Mouse (Mus musculus): ENCODE data around the gene Fam160a1. TPM values are rescaled to one million over a fixed set of nuclear protein-coding genes. Genes with fewer than 3 reads are reported as not detected.

Gene Fam160a1
- polyA plus RNA-seq, 1 experiment from 2014 or later = 5.1 TPM

DNA sequence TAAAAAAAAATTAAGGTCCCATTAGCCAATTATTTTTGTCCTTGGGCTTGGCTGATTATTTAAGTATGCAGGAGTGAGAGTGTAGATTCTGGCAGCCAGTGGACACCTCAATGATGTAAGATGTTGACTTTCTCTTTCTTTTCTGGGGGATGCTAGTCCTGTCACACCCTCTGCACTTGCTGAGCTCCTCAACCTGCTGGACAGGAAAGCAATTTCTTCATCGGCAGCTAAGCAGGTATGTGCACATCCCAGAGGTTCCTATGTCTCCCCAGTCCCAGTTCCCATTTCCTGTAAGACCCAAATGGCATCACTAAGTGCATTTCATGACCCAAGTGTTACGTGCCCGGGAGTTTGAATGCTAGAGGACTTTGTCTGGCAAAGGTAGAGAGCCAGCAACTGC lies 172.3 kb downstream of the Fam160a1 start:
- H3K27ac ChIP-seq = no peak overlapping the region
- no peaks in the 10 kb centered on the region for H3K4me1 ChIP-seq
- no peak overlapping the region for H3K9ac ChIP-seq
- no peak overlapping the region for H3K4me2 ChIP-seq
- H3K9me3 ChIP-seq (replicated peaks) = no peaks in the 10 kb centered on the region
- H3K36me3 ChIP-seq = no peaks in the 10 kb centered on the region
- 88% methylated on average over 3 of the region's 3 CpGs for WGBS
- no peak for ATAC-seq (replicated peaks; ENCODE audit: low FRiP score)
- H3K4me3 ChIP-seq (replicated peaks) = no peak overlapping the region
- no peaks in the 10 kb centered on the region for H3K27me3 ChIP-seq

DNA sequence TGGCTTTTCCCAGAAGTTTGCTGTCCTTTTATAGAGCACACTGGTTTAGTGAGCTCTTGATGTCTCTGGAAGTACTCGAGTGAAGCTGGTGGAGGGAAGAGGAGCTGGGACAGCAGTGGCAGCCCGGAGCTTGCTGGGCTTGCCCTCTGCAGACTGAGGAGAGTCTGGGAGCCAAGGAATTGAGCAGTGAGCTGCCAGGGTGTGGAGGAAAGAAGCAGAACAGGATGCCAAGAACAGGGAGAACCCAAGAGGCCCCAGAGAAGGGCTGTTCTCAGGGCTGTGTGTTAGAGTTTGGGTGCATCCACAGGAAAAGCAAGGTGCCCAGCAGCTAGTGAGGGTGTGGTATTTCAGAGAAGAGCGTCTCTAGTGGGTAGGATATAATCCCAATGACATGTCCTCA lies 175.3 kb downstream of the Fam160a1 start:
- Histone ChIP-seq H3K27me3 (no peaks in the 10 kb centered on the region), H3K4me2 (no peak overlapping the region), H3K36me3 (no peaks in the 10 kb centered on the region), H3K4me1 (no peaks in the 10 kb centered on the region), H3K4me3 (replicated peaks) (no peak overlapping the region), H3K9me3 (replicated peaks) (no peaks in the 10 kb centered on the region), H3K27ac (no peak overlapping the region), H3K9ac (no peak overlapping the region)
- 77% methylated on average over 3 of the region's 3 CpGs for WGBS
- ATAC-seq (replicated peaks; ENCODE audit: low FRiP score) = no peak

DNA sequence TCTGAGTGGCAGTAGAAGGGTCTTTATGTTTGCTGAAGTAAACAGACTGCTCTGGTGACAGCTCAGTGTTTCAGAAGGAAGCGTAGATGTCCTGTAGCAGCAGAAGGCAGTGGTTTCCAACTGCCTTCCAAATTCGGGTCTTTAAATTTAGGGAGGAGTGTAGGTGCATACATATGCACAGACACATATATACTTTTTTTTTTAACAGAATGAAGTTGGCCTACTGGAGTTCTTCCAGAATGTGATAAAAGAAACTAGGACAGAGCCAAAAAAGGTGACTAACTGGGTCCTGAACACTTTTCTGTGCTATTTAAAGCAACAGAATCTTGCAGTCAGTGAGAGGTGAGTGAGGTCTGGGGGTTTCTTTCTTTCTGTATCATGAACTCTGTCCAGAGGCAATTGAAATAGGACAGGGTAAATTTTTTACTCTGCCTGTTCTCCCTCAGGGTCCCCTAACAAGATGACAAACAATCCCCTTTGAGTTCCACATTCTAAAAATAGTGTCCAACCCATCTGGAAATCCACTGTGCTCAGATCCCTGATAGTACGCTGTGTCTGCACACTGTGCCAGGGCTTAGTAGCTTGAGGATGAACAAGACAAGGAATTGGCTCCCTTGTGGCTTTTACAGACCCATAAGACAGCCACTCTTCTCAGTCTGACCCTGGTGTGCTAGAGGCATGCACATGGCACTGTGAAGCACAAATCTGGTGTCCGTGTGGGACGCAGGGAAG lies 180.2 kb downstream of the Fam160a1 start:
- Histone ChIP-seq H3K4me3 (replicated peaks) (no peak overlapping the region), H3K4me1 (peaks cover 11% of the 10 kb centered on the region; the same call in 1 of the 2 replicates), H3K9me3 (replicated peaks) (no peaks in the 10 kb centered on the region), H3K36me3 (no peaks in the 10 kb centered on the region), H3K27ac (no peak overlapping the region), H3K9ac (no peak overlapping the region), H3K4me2 (no peak overlapping the region), H3K27me3 (no peaks in the 10 kb centered on the region)
- WGBS = 90% methylated on average over 5 of the region's 5 CpGs
- no peak for ATAC-seq (replicated peaks; ENCODE audit: low FRiP score)

DNA sequence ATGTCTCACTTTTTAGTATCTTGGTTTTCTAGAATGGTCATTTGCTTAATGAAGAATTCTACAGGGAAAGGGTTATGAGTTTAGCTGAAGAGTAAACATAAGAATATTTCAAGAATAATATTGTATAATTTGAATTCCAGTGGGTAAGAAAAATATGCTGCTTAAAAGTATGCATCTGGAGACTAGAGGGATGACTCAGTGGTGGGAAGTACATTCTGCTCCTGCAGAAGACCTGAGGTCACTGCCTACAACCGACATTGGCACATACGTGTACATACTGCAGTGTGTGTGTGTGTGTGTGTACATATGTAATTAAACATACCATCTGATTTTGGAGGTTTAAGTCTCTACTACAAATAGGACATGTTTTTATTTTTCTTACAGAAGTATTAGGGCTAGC lies 181.5 kb downstream of the Fam160a1 start:
- no peak overlapping the region for H3K27ac ChIP-seq
- H3K4me1 ChIP-seq = peaks cover 11% of the 10 kb centered on the region; the same call in 1 of the 2 replicates
- H3K9me3 ChIP-seq (replicated peaks) = no peaks in the 10 kb centered on the region
- no peak overlapping the region for H3K4me3 ChIP-seq (replicated peaks)
- 91% methylated on average over 2 of the region's 2 CpGs for WGBS
- no peak overlapping the region for H3K4me2 ChIP-seq
- H3K9ac ChIP-seq = no peak overlapping the region
- no peaks in the 10 kb centered on the region for H3K36me3 ChIP-seq
- H3K27me3 ChIP-seq = no peaks in the 10 kb centered on the region
- ATAC-seq (replicated peaks; ENCODE audit: low FRiP score) = no peak

DNA sequence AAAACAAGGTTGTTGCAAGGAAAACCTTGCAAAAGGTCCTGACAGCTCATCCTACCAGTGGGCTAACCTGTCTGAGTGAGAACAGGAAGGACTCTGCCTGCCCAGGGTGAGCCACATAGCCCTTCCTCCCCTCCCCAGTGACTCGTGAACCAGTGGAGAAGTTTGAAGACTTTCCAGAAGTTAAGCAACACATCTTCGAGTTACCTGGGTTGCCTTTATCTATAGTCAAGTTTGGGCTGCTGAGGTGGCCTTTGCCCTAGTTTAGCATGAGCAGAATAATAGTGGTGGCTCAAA lies 182.0 kb downstream of the Fam160a1 start:
- Histone ChIP-seq H3K4me2 (no peak overlapping the region), H3K9me3 (replicated peaks) (no peaks in the 10 kb centered on the region), H3K27me3 (no peaks in the 10 kb centered on the region), H3K4me1 (peaks cover 11% of the 10 kb centered on the region; the same call in 1 of the 2 replicates), H3K36me3 (no peaks in the 10 kb centered on the region), H3K4me3 (replicated peaks) (no peak overlapping the region), H3K27ac (peak overlapping the region; percentile 51; the same call in 1 of the 2 replicates), H3K9ac (no peak overlapping the region)
- peak; percentile 21; the same call in 1 of the 2 replicates for ATAC-seq (replicated peaks; ENCODE audit: low FRiP score)
- 26% methylated on average over 2 of the region's 2 CpGs for WGBS

DNA sequence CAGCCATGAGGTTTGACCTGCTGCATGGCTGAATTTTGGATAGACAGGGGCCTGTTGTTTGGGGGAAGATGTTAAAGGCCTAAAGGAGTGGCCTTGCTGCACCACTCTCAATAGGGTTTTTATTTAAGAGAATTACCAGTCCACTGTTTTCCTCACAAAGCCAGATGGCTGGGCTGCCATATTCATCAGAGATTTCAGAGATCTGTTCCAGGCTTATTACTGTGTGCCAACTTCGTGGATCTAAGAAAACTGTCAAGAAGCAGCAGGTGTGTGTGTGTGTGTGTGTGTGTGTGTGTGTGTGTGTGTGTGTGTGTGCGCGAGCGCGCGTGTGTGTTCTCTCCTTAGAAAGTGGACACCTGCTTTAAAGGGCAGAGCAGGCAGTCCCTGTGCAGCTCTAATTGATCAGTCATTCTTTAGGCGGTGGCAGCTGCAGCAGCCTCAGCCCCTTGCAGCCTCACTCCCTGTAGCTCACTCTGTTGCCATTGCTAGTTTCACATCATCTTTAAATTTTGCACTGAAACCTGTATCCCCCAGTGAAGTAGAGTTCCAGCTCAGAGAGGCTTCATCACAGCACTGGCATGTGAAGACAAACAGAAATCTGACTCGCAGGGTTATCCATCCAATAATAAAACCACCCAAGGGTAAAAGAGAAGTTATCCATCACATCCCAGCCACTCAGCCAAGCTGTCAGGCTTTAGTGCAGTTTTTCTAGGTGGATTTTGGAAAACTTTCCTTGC lies 182.5 kb downstream of the Fam160a1 start:
- no peaks in the 10 kb centered on the region; the same call in 1 of the 2 replicates for H3K36me3 ChIP-seq
- peaks cover 11% of the 10 kb centered on the region; the same call in 1 of the 2 replicates for H3K4me1 ChIP-seq
- peak; percentile 72 for ATAC-seq (replicated peaks; ENCODE audit: low FRiP score)
- 40% methylated on average over 8 of the region's 8 CpGs for WGBS
- H3K4me3 ChIP-seq (replicated peaks) = no peak overlapping the region
- no peak overlapping the region for H3K9ac ChIP-seq
- H3K27ac ChIP-seq = peak overlapping the region; percentile 51; the same call in 1 of the 2 replicates
- H3K4me2 ChIP-seq = no peak overlapping the region
- no peaks in the 10 kb centered on the region for H3K9me3 ChIP-seq (replicated peaks)
- H3K27me3 ChIP-seq = no peaks in the 10 kb centered on the region

DNA sequence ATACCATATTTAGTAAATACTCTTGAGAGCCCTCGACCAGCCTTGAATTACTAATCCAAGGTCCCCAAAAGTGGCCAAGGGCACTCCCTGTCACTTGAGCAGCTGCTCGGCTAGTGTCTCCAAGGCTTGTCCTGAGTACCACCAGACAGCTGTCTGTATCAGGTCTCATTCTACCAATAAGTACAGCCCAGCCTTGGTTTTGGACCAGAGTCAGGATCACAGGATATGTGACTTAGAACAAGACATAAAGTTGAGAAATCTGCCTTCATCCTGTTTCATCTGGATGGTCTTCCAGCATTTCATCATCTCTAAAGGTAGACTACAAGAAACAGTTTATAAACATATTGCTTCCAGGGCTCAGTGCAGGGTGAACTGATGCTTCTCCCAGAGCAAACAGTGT lies 183.4 kb downstream of the Fam160a1 start:
- Histone ChIP-seq H3K9ac (no peak overlapping the region), H3K4me3 (replicated peaks) (no peak overlapping the region), H3K36me3 (peaks cover 4% of the 10 kb centered on the region), H3K4me2 (no peak overlapping the region), H3K27ac (no peak overlapping the region), H3K9me3 (replicated peaks) (no peaks in the 10 kb centered on the region), H3K4me1 (peaks cover 11% of the 10 kb centered on the region; the same call in 1 of the 2 replicates), H3K27me3 (no peaks in the 10 kb centered on the region)
- no peak for ATAC-seq (replicated peaks; ENCODE audit: low FRiP score)
- WGBS = 69% methylated on average over 2 of the region's 2 CpGs

DNA sequence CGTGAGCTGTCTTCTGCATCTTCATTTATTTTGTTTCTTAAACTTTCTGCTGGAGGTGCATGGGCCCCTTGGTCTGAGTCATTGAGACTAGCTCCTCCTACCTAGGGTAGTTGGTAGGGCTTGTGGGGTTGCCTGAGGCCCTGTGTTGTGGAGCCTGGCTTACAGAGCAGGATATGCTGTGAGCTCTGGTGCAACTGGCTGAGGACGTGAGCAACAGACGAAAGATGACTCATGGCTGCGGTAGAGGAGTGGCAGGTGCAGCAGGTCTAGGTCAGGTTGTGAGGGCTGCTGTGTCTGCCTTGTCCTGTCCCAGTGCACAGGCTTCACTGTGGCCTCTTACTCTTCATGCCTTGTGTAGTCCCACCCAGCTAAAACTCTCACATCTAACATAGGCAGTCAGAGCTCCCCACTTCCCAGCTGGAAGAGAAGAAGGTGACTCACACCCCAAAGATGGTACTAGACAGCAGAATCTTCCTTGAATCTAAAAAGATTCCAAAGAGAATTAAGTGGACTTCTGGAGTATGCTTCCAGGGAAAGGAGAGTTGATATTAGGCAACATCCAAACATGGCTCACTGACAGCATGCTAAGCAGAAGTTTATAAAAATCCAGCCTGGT lies 187.1 kb downstream of the Fam160a1 start:
- Histone ChIP-seq H3K36me3 (peaks cover 4% of the 10 kb centered on the region), H3K9me3 (replicated peaks) (no peaks in the 10 kb centered on the region), H3K27ac (no peak overlapping the region), H3K9ac (no peak overlapping the region), H3K4me1 (peaks cover 8% of the 10 kb centered on the region; the same call in 1 of the 2 replicates), H3K27me3 (no peaks in the 10 kb centered on the region), H3K4me2 (no peak overlapping the region), H3K4me3 (replicated peaks) (no peak overlapping the region)
- no peak for ATAC-seq (replicated peaks; ENCODE audit: low FRiP score)
- 85% methylated on average over 4 of the region's 4 CpGs for WGBS

DNA sequence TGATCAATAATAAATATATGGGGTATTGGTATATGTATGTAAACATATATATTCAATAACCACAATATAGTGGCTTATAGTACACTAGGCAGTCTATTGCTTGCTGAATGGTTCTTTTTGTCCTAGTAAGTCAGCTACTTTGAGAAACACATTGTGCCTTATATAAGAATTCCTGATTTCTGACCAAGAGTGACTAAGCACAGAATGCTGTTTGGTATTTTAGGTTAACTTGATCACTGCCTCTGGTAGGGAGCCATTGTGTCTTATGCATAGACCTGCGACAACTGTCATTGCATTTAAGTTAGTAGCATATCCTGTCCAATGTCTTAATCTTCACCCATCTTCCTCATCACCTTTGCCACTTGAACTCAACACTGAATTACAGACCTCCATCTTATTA lies 197.3 kb downstream of the Fam160a1 start:
- no peaks in the 10 kb centered on the region for H3K27me3 ChIP-seq
- no peak overlapping the region for H3K27ac ChIP-seq
- no peaks in the 10 kb centered on the region for H3K4me1 ChIP-seq
- WGBS = 100% methylated on average over 1 of the region's 1 CpGs
- H3K36me3 ChIP-seq = peaks cover 21% of the 10 kb centered on the region
- no peak overlapping the region for H3K4me3 ChIP-seq (replicated peaks)
- no peak overlapping the region for H3K9ac ChIP-seq
- ATAC-seq (replicated peaks; ENCODE audit: low FRiP score) = no peak
- H3K4me2 ChIP-seq = no peak overlapping the region
- no peaks in the 10 kb centered on the region for H3K9me3 ChIP-seq (replicated peaks)

DNA sequence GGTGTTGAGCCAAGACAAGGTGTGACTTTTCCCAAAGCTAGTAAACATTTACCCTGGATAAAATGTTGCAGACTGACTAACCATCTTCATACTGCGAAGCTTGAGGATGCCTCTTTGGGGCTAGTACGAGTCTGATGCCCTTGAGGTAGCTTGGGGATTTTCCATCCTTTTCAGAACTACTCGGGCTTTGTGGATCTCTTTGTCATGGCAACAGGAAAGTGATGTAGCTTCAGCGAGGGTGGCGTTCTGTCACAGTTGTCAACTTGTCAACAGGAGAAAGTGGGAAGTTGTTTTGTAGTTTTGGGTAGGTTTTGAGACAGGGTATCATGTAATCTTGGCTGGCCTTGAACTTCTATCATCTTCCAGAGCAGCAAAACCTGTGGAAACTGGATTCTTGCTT lies 197.7 kb downstream of the Fam160a1 start:
- Histone ChIP-seq H3K4me1 (no peaks in the 10 kb centered on the region), H3K36me3 (peaks cover 21% of the 10 kb centered on the region), H3K27me3 (no peaks in the 10 kb centered on the region), H3K9me3 (replicated peaks) (no peaks in the 10 kb centered on the region), H3K27ac (no peak overlapping the region), H3K4me2 (no peak overlapping the region), H3K4me3 (replicated peaks) (no peak overlapping the region), H3K9ac (no peak overlapping the region)
- ATAC-seq (replicated peaks; ENCODE audit: low FRiP score) = no peak
- 89% methylated on average over 5 of the region's 5 CpGs for WGBS

DNA sequence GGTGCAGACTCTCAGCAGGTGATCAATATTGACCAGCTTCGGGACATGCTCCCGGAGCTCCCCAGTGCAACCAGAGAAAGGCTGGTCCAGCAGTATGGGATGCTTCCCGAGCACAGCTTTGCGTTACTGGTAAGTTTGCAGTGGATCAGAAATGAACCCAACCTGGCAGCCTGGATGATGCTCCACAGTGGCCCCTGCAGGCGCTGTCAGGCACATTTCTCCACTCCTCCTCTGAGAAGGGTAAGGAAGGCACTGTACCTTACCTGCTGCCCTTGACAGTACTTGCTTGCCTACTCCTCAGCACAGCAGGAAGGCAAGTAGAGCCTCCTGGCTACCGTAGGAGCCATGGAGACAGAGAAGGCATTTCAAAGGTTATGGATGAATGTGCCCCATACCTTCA lies 198.2 kb downstream of the Fam160a1 start:
- H3K9ac ChIP-seq = no peak overlapping the region
- 87% methylated on average over 6 of the region's 6 CpGs for WGBS
- H3K4me3 ChIP-seq (replicated peaks) = no peak overlapping the region
- H3K4me1 ChIP-seq = no peaks in the 10 kb centered on the region
- H3K27me3 ChIP-seq = no peaks in the 10 kb centered on the region
- H3K27ac ChIP-seq = no peak overlapping the region
- H3K9me3 ChIP-seq (replicated peaks) = no peaks in the 10 kb centered on the region
- no peak overlapping the region for H3K4me2 ChIP-seq
- ATAC-seq (replicated peaks; ENCODE audit: low FRiP score) = no peak
- H3K36me3 ChIP-seq = peaks cover 21% of the 10 kb centered on the region

DNA sequence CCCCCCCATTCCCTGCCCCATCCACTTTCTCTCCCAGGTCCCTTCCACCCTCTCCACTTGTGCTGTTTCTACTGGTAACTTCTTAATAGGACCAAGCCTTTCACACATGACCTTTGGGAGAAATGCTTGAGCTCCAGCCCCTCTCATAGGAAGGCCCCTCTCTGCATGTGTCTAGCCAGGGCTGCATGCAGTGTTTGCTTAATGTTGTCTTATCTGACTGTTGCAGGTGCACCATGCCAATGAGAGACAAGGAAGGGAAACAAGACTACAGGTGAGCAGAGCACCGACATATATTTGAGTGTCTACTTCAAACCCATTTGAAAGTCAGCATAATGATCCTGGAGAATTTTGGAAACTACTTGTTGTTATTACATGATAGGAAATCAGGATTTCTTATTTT lies 200.7 kb downstream of the Fam160a1 start:
- no peak overlapping the region for H3K9ac ChIP-seq
- WGBS = 90% methylated on average over 1 of the region's 1 CpGs

More for the DNA sequence above, 200.7 kb downstream of the Fam160a1 start:
- no peaks in the 10 kb centered on the region for H3K27me3 ChIP-seq
- H3K36me3 ChIP-seq = peaks cover 17% of the 10 kb centered on the region
- H3K27ac ChIP-seq = no peak overlapping the region
- no peaks in the 10 kb centered on the region for H3K9me3 ChIP-seq (replicated peaks)
- H3K4me2 ChIP-seq = no peak overlapping the region
- no peak overlapping the region for H3K4me3 ChIP-seq (replicated peaks)
- no peak for ATAC-seq (replicated peaks; ENCODE audit: low FRiP score)
- H3K4me1 ChIP-seq = no peaks in the 10 kb centered on the region
